Mouse (Mus musculus): ENCODE measurements at regions not wholly inside any gene's neighbourhood (a gene's known extent, or its start where the extent isn't known, plus 50 kb on each side); places are given as distances from the start of the nearest gene placed in this dataset.

- no peak for DNase-seq (ENCODE audit: extremely low read depth, insufficient read length, low spot score)
Measured at GRCm38 (mm10) chr9:32003730-32004129, 90.5 kb upstream of the Barx2 start.

GRCm38 (mm10) chr9:32005348-32005747 is 92.1 kb upstream of the Barx2 start:
- DNase-seq (ENCODE audit: extremely low read depth, insufficient read length, low spot score) = no peak

- DNase-seq (ENCODE audit: extremely low read depth, insufficient read length, low spot score) = no peak
Measured at GRCm38 (mm10) chr9:32006350-32006749, 93.1 kb upstream of the Barx2 start.

- no peak for DNase-seq (ENCODE audit: extremely low read depth, insufficient read length, low spot score)
Measured at GRCm38 (mm10) chr9:32010953-32011770, 97.9 kb upstream of the Barx2 start.

GRCm38 (mm10) chr9:32016286-32016685 is 99.7 kb upstream of the Arhgap32 start:
- DNase-seq (ENCODE audit: extremely low read depth, insufficient read length, low spot score) = no peak

- DNase-seq (ENCODE audit: extremely low read depth, insufficient read length, low spot score) = no peak
Measured at GRCm38 (mm10) chr9:32018020-32018419, 97.9 kb upstream of the Arhgap32 start.

- no peak for DNase-seq (ENCODE audit: extremely low read depth, insufficient read length, low spot score)
Measured at GRCm38 (mm10) chr9:32019786-32020185, 96.2 kb upstream of the Arhgap32 start.

GRCm38 (mm10) chr9:32020942-32021731 is 94.8 kb upstream of the Arhgap32 start:
- no peak for DNase-seq (ENCODE audit: extremely low read depth, insufficient read length, low spot score)

- DNase-seq (ENCODE audit: extremely low read depth, insufficient read length, low spot score) = no peak
Measured at GRCm38 (mm10) chr9:32021755-32022154, 94.2 kb upstream of the Arhgap32 start.

GRCm38 (mm10) chr9:32022996-32023395 is 92.9 kb upstream of the Arhgap32 start:
- DNase-seq (ENCODE audit: extremely low read depth, insufficient read length, low spot score) = no peak

GRCm38 (mm10) chr9:32024767-32025166 is 91.2 kb upstream of the Arhgap32 start:
- no peak for DNase-seq (ENCODE audit: extremely low read depth, insufficient read length, low spot score)

GRCm38 (mm10) chr9:32027962-32028361 is 88.0 kb upstream of the Arhgap32 start:
- no peak for DNase-seq (ENCODE audit: extremely low read depth, insufficient read length, low spot score)

- DNase-seq (ENCODE audit: extremely low read depth, insufficient read length, low spot score) = no peak
Measured at GRCm38 (mm10) chr9:32029001-32029400, 86.9 kb upstream of the Arhgap32 start.

GRCm38 (mm10) chr9:32029786-32030185 is 86.2 kb upstream of the Arhgap32 start:
- no peak for DNase-seq (ENCODE audit: extremely low read depth, insufficient read length, low spot score)

GRCm38 (mm10) chr9:32030203-32030602 is 85.7 kb upstream of the Arhgap32 start:
- no peak for DNase-seq (ENCODE audit: extremely low read depth, insufficient read length, low spot score)

GRCm38 (mm10) chr9:32031950-32032453 is 83.9 kb upstream of the Arhgap32 start:
- DNase-seq (ENCODE audit: extremely low read depth, insufficient read length, low spot score) = peak; percentile 65

- peak; percentile 50 for DNase-seq (ENCODE audit: extremely low read depth, insufficient read length, low spot score)
Measured at GRCm38 (mm10) chr9:32032521-32033185, 83.3 kb upstream of the Arhgap32 start.

GRCm38 (mm10) chr9:32033937-32034336 is 82.0 kb upstream of the Arhgap32 start:
- no peak for DNase-seq (ENCODE audit: extremely low read depth, insufficient read length, low spot score)

GRCm38 (mm10) chr9:32039999-32040398 is 75.9 kb upstream of the Arhgap32 start:
- DNase-seq (ENCODE audit: extremely low read depth, insufficient read length, low spot score) = no peak

- no peak for DNase-seq (ENCODE audit: extremely low read depth, insufficient read length, low spot score)
Measured at GRCm38 (mm10) chr9:32043344-32043743, 72.6 kb upstream of the Arhgap32 start.

GRCm38 (mm10) chr9:32046791-32047190 is 69.1 kb upstream of the Arhgap32 start:
- DNase-seq (ENCODE audit: extremely low read depth, insufficient read length, low spot score) = no peak

Data from 3134 (cell line).